Mouse (Mus musculus): Measurements from ENCODE around the gene Rgs7. TPM values are rescaled to one million over a fixed set of nuclear protein-coding genes. Genes with fewer than 3 reads are reported as not detected.

The Rgs7 gene
- polyA plus RNA-seq, 1 experiment = not detected

DNA sequence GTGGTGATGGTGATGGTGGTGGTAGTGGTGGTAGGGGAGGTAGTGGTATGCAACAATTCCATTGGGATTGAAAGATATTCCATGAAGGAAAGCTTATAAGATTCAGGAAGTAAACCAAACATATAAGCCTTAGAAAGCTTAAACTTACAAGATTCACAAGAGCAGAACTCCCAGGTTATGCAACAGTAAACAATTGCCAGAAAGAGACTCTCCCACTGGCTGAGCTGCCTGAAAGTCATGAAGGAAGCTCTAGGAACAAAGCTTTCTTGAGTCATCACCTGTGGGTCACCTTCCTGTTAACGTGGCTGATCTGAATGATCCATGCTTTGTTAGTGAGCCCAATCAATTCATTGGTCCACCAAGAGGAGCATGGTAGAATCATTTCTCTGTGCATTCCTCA is 288.8 kb downstream of the Rgs7 start:
- TF ChIP-seq POLR2A (IDR thresholded peaks at IDR 0.05; ENCODE audit: borderline replicate concordance, low read depth, low read length) (no peak), CTCF (IDR thresholded peaks at IDR 0.05; ENCODE audit: low read depth, low read length) (no peak)
- Histone ChIP-seq H3K4me3 (ENCODE audit: insufficient read depth, low read length) (no peak overlapping the region), H3K4me1 (ENCODE audit: control insufficient read depth, insufficient read depth, low read length) (no peaks in the 10 kb centered on the region), H3K27ac (ENCODE audit: insufficient read depth, low read depth, low read length) (no peak overlapping the region)

GRCm38 (mm10) chr1:175202902-175203301 is 289.4 kb downstream of the Rgs7 start:
- Histone ChIP-seq H3K27ac (ENCODE audit: insufficient read depth, low read depth, low read length) (no peak overlapping the region), H3K4me3 (ENCODE audit: insufficient read depth, low read length) (no peak overlapping the region)
- TF ChIP-seq CTCF (IDR thresholded peaks at IDR 0.05; ENCODE audit: low read depth, low read length) (no peak), POLR2A (IDR thresholded peaks at IDR 0.05; ENCODE audit: borderline replicate concordance, low read depth, low read length) (no peak)

GRCm38 (mm10) chr1:175198881-175199280 is 293.4 kb downstream of the Rgs7 start:
- H3K27ac ChIP-seq (ENCODE audit: insufficient read depth, low read depth, low read length) = no peak overlapping the region
- no peak overlapping the region for H3K4me3 ChIP-seq (ENCODE audit: insufficient read depth, low read length)
- no peak for TF ChIP-seq POLR2A (IDR thresholded peaks at IDR 0.05; ENCODE audit: borderline replicate concordance, low read depth, low read length)
- no peak for TF ChIP-seq CTCF (IDR thresholded peaks at IDR 0.05; ENCODE audit: low read depth, low read length)
- H3K4me1 ChIP-seq (ENCODE audit: control insufficient read depth, insufficient read depth, low read length) = no peaks in the 10 kb centered on the region

More at GRCm38 (mm10) chr1:175202902-175203301, 289.4 kb downstream of the Rgs7 start:
- no peaks in the 10 kb centered on the region for H3K4me1 ChIP-seq (ENCODE audit: control insufficient read depth, insufficient read depth, low read length)

- H3K27ac ChIP-seq (ENCODE audit: insufficient read depth, low read depth, low read length) = no peak overlapping the region
- TF ChIP-seq CTCF (IDR thresholded peaks at IDR 0.05; ENCODE audit: low read depth, low read length) = no peak
- TF ChIP-seq POLR2A (IDR thresholded peaks at IDR 0.05; ENCODE audit: borderline replicate concordance, low read depth, low read length) = no peak
- no peak overlapping the region for H3K4me3 ChIP-seq (ENCODE audit: insufficient read depth, low read length)
- no peaks in the 10 kb centered on the region for H3K4me1 ChIP-seq (ENCODE audit: control insufficient read depth, insufficient read depth, low read length)
Observed at GRCm38 (mm10) chr1:175195806-175196205, 296.5 kb downstream of the Rgs7 start.

- Histone ChIP-seq H3K27ac (ENCODE audit: insufficient read depth, low read depth, low read length) (no peak overlapping the region), H3K4me1 (ENCODE audit: control insufficient read depth, insufficient read depth, low read length) (no peaks in the 10 kb centered on the region), H3K4me3 (ENCODE audit: insufficient read depth, low read length) (no peak overlapping the region)
- TF ChIP-seq POLR2A (IDR thresholded peaks at IDR 0.05; ENCODE audit: borderline replicate concordance, low read depth, low read length) (no peak), CTCF (IDR thresholded peaks at IDR 0.05; ENCODE audit: low read depth, low read length) (no peak)
Observed at GRCm38 (mm10) chr1:175188186-175188585, 304.1 kb downstream of the Rgs7 start.

DNA sequence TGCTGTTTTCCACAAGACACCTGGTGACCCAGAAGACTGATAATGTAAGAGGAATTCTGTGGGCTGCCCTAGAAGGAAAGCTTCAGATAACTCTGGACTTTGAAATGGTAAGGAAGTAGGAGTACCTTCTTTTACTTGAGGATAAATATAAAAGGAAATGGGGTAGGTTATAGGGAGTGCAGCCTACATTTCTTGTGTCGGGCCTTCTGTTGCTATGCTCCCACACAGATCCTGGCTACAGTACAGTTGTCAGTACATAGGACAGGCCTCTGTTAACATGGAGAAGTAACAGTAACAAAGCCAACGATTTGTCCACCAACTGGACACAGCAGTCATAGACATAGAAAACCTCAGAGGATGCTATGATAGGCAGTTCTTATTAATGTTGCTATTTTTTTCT is 307.1 kb downstream of the Rgs7 start:
- Histone ChIP-seq H3K27ac (ENCODE audit: insufficient read depth, low read depth, low read length) (no peak overlapping the region), H3K4me1 (ENCODE audit: control insufficient read depth, insufficient read depth, low read length) (no peaks in the 10 kb centered on the region), H3K4me3 (ENCODE audit: insufficient read depth, low read length) (no peak overlapping the region)
- TF ChIP-seq POLR2A (IDR thresholded peaks at IDR 0.05; ENCODE audit: borderline replicate concordance, low read depth, low read length) (no peak), CTCF (IDR thresholded peaks at IDR 0.05; ENCODE audit: low read depth, low read length) (no peak)

GRCm38 (mm10) chr1:175184736-175185135 is 307.6 kb downstream of the Rgs7 start:
- no peak overlapping the region for H3K4me3 ChIP-seq (ENCODE audit: insufficient read depth, low read length)
- no peak overlapping the region for H3K27ac ChIP-seq (ENCODE audit: insufficient read depth, low read depth, low read length)
- TF ChIP-seq POLR2A (IDR thresholded peaks at IDR 0.05; ENCODE audit: borderline replicate concordance, low read depth, low read length) (no peak), CTCF (IDR thresholded peaks at IDR 0.05; ENCODE audit: low read depth, low read length) (no peak)
- H3K4me1 ChIP-seq (ENCODE audit: control insufficient read depth, insufficient read depth, low read length) = no peaks in the 10 kb centered on the region

GRCm38 (mm10) chr1:175178733-175179132 is 313.6 kb downstream of the Rgs7 start:
- no peak overlapping the region for H3K27ac ChIP-seq (ENCODE audit: insufficient read depth, low read depth, low read length)
- TF ChIP-seq POLR2A (IDR thresholded peaks at IDR 0.05; ENCODE audit: borderline replicate concordance, low read depth, low read length) (no peak), CTCF (IDR thresholded peaks at IDR 0.05; ENCODE audit: low read depth, low read length) (no peak)
- H3K4me1 ChIP-seq (ENCODE audit: control insufficient read depth, insufficient read depth, low read length) = no peaks in the 10 kb centered on the region
- H3K4me3 ChIP-seq (ENCODE audit: insufficient read depth, low read length) = no peak overlapping the region

GRCm38 (mm10) chr1:175174918-175175675 is 317.2 kb downstream of the Rgs7 start:
- Histone ChIP-seq H3K27ac (ENCODE audit: insufficient read depth, low read depth, low read length) (no peak overlapping the region), H3K4me3 (ENCODE audit: insufficient read depth, low read length) (no peak overlapping the region), H3K4me1 (ENCODE audit: control insufficient read depth, insufficient read depth, low read length) (no peaks in the 10 kb centered on the region)
- TF ChIP-seq POLR2A (IDR thresholded peaks at IDR 0.05; ENCODE audit: borderline replicate concordance, low read depth, low read length) (no peak), CTCF (IDR thresholded peaks at IDR 0.05; ENCODE audit: low read depth, low read length) (no peak)

GRCm38 (mm10) chr1:175155469-175155868 is 336.8 kb downstream of the Rgs7 start:
- Histone ChIP-seq H3K4me3 (ENCODE audit: insufficient read depth, low read length) (no peak overlapping the region), H3K4me1 (ENCODE audit: control insufficient read depth, insufficient read depth, low read length) (no peaks in the 10 kb centered on the region), H3K27ac (ENCODE audit: insufficient read depth, low read depth, low read length) (no peak overlapping the region)
- TF ChIP-seq POLR2A (IDR thresholded peaks at IDR 0.05; ENCODE audit: borderline replicate concordance, low read depth, low read length) = no peak
- no peak for TF ChIP-seq CTCF (IDR thresholded peaks at IDR 0.05; ENCODE audit: low read depth, low read length)
